Mouse (Mus musculus) Patski (cell line): ENCODE results near the gene Slc16a10. TPM values are rescaled to one million over a fixed set of nuclear protein-coding genes. Genes with fewer than 3 reads are reported as not detected.

Experiments
- ATAC-seq: fragments of 100-300 bp; one replicate; pipeline ENCODE4 v1.8.0; 2021
- CTCF ChIA-PET: fragments of 350-600 bp; sonication (Branson Sonifier 250); formaldehyde crosslinking; loops from one replicate; lab custom pipeline; 2022; ENCODE audit warnings: inconsistent platforms; lab: Charles Lee
- POLR2A ChIA-PET: fragments of 350-600 bp; sonication (Branson Sonifier 250); formaldehyde crosslinking; loops from one replicate; lab custom pipeline; 2022; ENCODE audit warnings: antibody characterized with exemption, inconsistent platforms; lab: Charles Lee
- DNase-seq: peaks from one replicate; pipeline ENCODE4 v3.0.0-alpha.2; 2011; ENCODE audit warnings: low read depth, low spot score
- H3K27me3 ChIP-seq: fragments of 371-371 bp; one replicate; pipeline ENCODE4 v1.5.1; 2021
- CTCF ChIP-seq: fragments of 100-300 bp; IDR thresholded peaks from one replicate; pipeline ENCODE4 v1.5.1; 2021
- in situ Hi-C: fragments of 300-500 bp; cut with MboI; formaldehyde crosslinking; loops from 3 replicates; pipeline ENCODE4 v1.11.1; 2018; ENCODE audit warnings: low pct_unique_long_range_greater_than_20kb, mixed read lengths
- polyA plus RNA-seq: library from polyadenylated mRNA; unstranded; gene quantifications from one replicate; pipeline ENCODE4 v1.2.3, GENCODE M21; 2021

Gene Slc16a10
- polyA plus RNA-seq, 1 experiment from 2014 or later: 9.1 TPM

DNA sequence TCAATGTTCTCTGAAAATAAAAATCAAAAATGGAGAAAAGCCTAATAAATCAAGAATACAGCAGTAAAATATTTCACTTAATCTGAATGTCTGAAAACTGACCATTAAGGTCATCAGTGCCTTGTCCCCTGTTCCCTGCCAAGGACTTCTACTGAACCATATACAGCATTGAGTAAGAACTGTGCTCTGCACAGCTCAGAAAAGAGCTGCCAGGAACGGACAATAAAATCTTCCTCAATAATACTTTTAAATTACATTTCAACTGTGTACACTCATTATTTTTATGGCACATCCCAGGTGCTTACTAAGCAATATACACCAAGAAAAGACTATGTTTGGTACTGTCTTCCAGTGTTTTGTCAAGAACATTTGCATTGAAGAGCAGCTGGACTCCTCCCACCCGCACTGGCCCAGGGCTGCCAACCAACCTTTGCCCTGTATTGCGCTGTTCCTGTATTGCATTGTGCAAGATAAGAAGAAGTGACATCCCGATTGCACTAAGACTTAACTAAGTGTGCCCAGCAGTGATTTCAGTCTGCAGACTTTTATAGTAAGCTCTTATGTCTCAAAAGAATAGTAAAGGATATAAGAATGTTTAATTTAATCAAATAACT is 64.6 kb downstream of the Slc16a10 start:
- in situ Hi-C loops: no loop called here
- TF ChIP-seq CTCF: no peak
- ChIA-PET CTCF (interaction anchor here (0.8 to 1.8 kb wide), 3 partner anchors 8 to 26 kb away, joined by 3 to 5 read pairs (median 4); no protein-coding TSS in a partner anchor), POLR2A (no interaction called here)
- ATAC-seq: no peak
- no peak for DNase-seq
- H3K27me3 ChIP-seq: no peaks in the 10 kb centered on the region

DNA sequence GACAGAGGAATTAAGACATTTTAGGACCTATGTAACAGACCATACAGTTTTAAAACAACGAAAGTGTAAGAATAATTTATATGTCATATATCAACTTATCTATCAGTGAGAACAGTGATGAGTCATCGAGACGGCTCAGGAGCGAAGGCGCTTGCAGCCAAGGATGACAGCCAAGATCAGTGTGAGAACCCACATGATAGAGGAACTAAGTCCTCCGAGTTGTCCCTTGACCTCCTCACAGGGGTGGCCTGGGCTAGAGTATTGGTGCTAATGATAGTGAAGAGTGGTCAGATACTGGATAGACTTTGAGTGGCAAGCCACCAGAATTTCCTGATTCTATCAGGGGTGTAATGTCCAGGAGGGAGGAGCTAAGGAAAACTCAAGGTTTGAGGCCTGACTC is 68.5 kb downstream of the Slc16a10 start:
- in situ Hi-C loops: no loop called here
- TF ChIP-seq CTCF: no peak
- POLR2A ChIA-PET: no interaction called here
- DNase-seq (no peak), ATAC-seq (no peak)
- CTCF ChIA-PET: interaction anchor here (1.2 kb wide), 1 partner anchor 19 kb away, joined by 4 read pairs; no protein-coding TSS in a partner anchor
- no peaks in the 10 kb centered on the region for H3K27me3 ChIP-seq

DNA sequence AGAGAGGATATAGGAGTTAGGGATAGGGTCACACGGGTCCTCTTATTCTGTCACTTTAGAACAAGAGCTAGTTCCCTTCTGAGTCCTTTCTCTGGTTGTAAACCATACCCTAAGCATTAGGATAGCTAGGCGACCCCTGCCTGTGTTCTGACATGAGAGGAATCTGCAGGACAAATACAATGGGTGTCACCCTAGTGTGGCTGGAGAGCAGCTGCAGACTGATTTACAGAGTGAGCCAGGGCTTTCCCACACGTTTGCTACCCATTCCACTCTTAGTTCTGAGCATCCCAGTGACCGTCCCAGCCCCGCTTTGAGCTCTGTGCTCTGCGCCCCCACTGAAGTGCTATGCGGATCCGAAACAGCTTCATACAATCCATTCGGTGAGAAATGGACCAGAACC is 71.4 kb downstream of the Slc16a10 start:
- H3K27me3 ChIP-seq: no peaks in the 10 kb centered on the region
- DNase-seq (no peak), ATAC-seq (no peak)
- ChIA-PET POLR2A (interaction anchor here (1.0 kb wide), 1 partner anchor 14 kb away, joined by 3 read pairs; no protein-coding TSS in a partner anchor), CTCF (no interaction called here)
- TF ChIP-seq CTCF: no peak
- in situ Hi-C loops: no loop called here

GRCm38 (mm10) chr10:40069270-40069669 is 72.8 kb downstream of the Slc16a10 start:
- H3K27me3 ChIP-seq: no peaks in the 10 kb centered on the region

DNA sequence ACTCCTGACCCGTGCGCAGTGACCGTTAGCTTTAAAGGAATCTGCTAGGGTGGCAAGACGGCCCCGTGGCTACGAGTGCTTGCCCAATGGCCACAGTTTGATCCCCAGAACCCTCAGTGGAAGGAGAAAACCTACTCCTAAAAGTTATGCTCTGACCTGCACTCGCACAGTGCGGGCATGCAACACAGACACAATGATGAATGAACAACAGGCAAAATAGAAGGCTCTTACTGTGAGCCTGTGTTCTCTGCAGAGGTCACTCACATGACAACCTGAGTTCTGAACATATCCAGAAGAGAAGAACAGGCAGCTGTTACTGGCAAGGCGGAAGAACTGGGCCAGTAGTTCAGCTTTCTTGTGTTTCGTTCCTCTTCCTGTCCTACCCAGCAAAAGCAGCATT is 73.5 kb downstream of the Slc16a10 start:
- in situ Hi-C loops: no loop called here
- DNase-seq: no peak
- H3K27me3 ChIP-seq: no peaks in the 10 kb centered on the region
- CTCF ChIA-PET: interaction anchor here (0.7 to 1.3 kb wide), 5 partner anchors 9 to 52 kb away, joined by 3 read pairs; no protein-coding TSS in a partner anchor
- POLR2A ChIA-PET: interaction anchor here (1.5 kb wide), 1 partner anchor 11 kb away, joined by 3 read pairs; no protein-coding TSS in a partner anchor
- no peak for ATAC-seq
- TF ChIP-seq CTCF: no peak

More at GRCm38 (mm10) chr10:40069270-40069669, 72.8 kb downstream of the Slc16a10 start:
- no peak for ATAC-seq
- TF ChIP-seq CTCF: no peak
- in situ Hi-C loops: no loop called here
- ChIA-PET CTCF (interaction anchor here (0.7 to 1.3 kb wide), 5 partner anchors 9 to 52 kb away, joined by 3 read pairs; no protein-coding TSS in a partner anchor), POLR2A (interaction anchor here (1.5 kb wide), 1 partner anchor 11 kb away, joined by 3 read pairs; no protein-coding TSS in a partner anchor)
- DNase-seq: no peak

- CTCF ChIA-PET: no interaction called here
- no peak for TF ChIP-seq CTCF
- no peak for DNase-seq
- in situ Hi-C loops: no loop called here
- POLR2A ChIA-PET: no interaction called here
- no peak for ATAC-seq
- no peaks in the 10 kb centered on the region for H3K27me3 ChIP-seq
Observed at GRCm38 (mm10) chr10:40067529-40067928, 74.5 kb downstream of the Slc16a10 start.

- in situ Hi-C loops: no loop called here
- CTCF ChIA-PET: no interaction called here
- H3K27me3 ChIP-seq: no peaks in the 10 kb centered on the region
- no peak for ATAC-seq
- no peak for DNase-seq
- POLR2A ChIA-PET: no interaction called here
- TF ChIP-seq CTCF: no peak
Observed at GRCm38 (mm10) chr10:40067071-40067470, 75.0 kb downstream of the Slc16a10 start.

DNA sequence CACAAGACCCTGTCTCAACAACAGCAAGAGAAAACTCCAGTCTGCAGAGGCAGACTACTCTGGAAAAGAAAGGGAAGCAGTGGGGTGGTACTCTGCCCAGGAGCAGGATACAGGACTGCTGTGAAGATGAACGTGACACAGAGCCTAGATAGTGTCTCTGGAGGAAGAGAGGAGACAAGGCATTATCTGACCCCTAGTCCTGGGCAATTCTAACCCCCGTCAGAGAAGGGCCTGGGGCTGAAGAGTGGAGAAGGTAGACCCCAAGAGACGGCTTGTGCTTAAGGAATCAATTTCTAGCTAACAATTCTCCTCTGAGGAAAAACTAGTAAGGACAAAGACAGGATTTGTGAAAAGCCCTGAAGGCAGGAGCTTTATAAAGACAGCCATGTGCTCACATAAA is 76.7 kb downstream of the Slc16a10 start:
- no peak for DNase-seq
- ChIA-PET CTCF (interaction anchor here (1.3 to 14.6 kb wide), 4 partner anchors 10 to 149 kb away, joined by 3 to 138 read pairs (median 4); no protein-coding TSS in a partner anchor), POLR2A (interaction anchor here (0.7 kb wide), 1 partner anchor 462 kb away, joined by 6 read pairs; no protein-coding TSS in a partner anchor)
- H3K27me3 ChIP-seq: no peaks in the 10 kb centered on the region
- ATAC-seq: no peak
- in situ Hi-C loops: no loop called here
- TF ChIP-seq CTCF: no peak

GRCm38 (mm10) chr10:40063291-40063890 is 78.7 kb downstream of the Slc16a10 start:
- in situ Hi-C loops: no loop called here
- CTCF ChIA-PET: interaction anchor here (0.7 to 14.6 kb wide), 9 partner anchors 10 to 151 kb away, joined by 3 to 138 read pairs (median 3); no protein-coding TSS in a partner anchor
- DNase-seq (no peak), ATAC-seq (peak; percentile 9)
- H3K27me3 ChIP-seq: no peaks in the 10 kb centered on the region
- POLR2A ChIA-PET: interaction anchor here (0.5 to 0.6 kb wide), 2 partner anchors 84 to 465 kb away, joined by 3 to 5 read pairs; no protein-coding TSS in a partner anchor
- TF ChIP-seq CTCF: no peak

GRCm38 (mm10) chr10:40062812-40063211 is 79.2 kb downstream of the Slc16a10 start:
- TF ChIP-seq CTCF: no peak
- ChIA-PET CTCF (interaction anchor here (0.7 to 14.6 kb wide), 7 partner anchors 10 to 151 kb away, joined by 3 to 138 read pairs (median 3); no protein-coding TSS in a partner anchor), POLR2A (interaction anchor here (0.6 to 0.7 kb wide), 2 partner anchors 28 to 466 kb away, joined by 3 to 5 read pairs; no protein-coding TSS in a partner anchor)
- DNase-seq (no peak), ATAC-seq (peak; percentile 58)
- in situ Hi-C loops: no loop called here
- H3K27me3 ChIP-seq: no peaks in the 10 kb centered on the region
